Mouse (Mus musculus): ENCODE results near the gene Gsk3a. TPM values are rescaled to one million over a fixed set of nuclear protein-coding genes. Genes with fewer than 3 reads are reported as not detected.

Gsk3a gene
- polyA plus RNA-seq, 1 experiment from 2014 or later = 16.9 TPM

DNA sequence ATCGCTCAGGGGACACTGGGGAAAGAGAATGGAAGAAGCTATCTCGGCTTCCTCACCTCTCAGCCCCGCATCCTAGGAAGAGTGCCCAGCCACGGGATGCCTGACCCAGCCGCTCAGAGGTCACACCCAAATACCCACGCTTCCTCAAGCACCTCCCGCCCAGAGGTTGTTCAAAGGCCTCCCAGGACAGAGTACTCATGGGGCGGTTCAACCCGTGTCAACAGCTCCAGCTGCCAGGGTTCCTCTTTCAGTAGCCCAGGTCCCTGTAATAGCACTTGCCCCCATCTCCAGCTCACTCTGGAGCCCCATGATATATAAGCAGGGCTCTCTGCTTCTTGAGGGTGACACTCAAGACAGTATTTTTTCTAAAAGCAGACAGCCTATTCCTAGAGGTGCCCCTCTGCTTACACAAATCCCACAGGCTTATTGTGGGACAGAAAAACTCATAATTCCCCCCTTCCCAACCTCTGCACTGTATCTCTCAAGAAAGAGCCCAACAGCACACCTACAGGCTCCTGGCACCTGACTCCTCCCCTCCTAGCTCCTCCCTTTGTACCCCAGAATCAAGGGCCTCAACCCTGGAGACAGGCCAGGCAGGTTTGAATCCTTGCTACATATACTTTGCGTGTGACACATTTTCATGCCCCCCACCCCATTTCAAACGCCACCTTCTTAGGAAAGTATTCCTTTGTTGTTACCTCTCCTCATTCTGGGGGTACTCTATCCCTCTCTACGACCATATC, 19.8 kb downstream of the Gsk3a start:
- no peaks in the 10 kb centered on the region for H3K27me3 ChIP-seq
- no peak for ATAC-seq (ENCODE audit: insufficient number of reproducible peaks, insufficient read depth, low FRiP score, low TSS enrichment, low read depth)
- peaks cover 27% of the 10 kb centered on the region for H3K4me1 ChIP-seq (replicated peaks)
- no peaks in the 10 kb centered on the region for H3K9me3 ChIP-seq
- peak overlapping the region; percentile 71 for H3K4me3 ChIP-seq (replicated peaks)
- H3K4me2 ChIP-seq = peak overlapping the region; percentile 92
- no peak overlapping the region for H3K27ac ChIP-seq
- peaks cover 22% of the 10 kb centered on the region for H3K36me3 ChIP-seq
- H3K9ac ChIP-seq (replicated peaks) = no peak overlapping the region
- 63% methylated on average over 12 of the region's 12 CpGs for whole genome bisulfite sequencing

GRCm38 (mm10) chr7:25214172-25214571, 23.5 kb downstream of the Gsk3a start:
- Histone ChIP-seq H3K36me3 (peaks cover 53% of the 10 kb centered on the region), H3K27ac (no peak overlapping the region), H3K9me3 (no peaks in the 10 kb centered on the region), H3K4me2 (no peak overlapping the region), H3K9ac (replicated peaks) (no peak overlapping the region), H3K4me1 (replicated peaks) (peaks cover 10% of the 10 kb centered on the region), H3K4me3 (replicated peaks) (no peak overlapping the region), H3K27me3 (no peaks in the 10 kb centered on the region)
- ATAC-seq (ENCODE audit: insufficient number of reproducible peaks, insufficient read depth, low FRiP score, low TSS enrichment, low read depth) = no peak
- 78% methylated on average over 2 of the region's 2 CpGs for WGBS

DNA sequence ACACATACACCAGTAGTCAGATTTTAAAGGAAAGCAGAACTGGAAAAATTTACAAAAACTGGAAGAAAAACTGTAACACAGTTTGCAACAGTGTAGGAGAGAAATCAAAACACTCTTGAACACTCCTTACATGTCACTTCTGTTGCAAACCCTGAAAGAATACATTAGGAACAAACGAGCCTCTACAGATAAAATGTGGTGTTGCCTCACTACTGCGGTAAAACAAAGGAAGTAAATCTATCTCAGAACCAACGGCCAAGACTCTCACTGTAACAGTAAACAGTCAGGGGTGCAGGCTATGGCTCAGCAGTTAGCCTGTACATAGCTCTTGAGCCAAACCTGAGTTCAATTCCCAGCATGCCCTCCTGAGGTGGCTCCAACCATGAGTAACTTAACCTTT, 24.6 kb downstream of the Gsk3a start:
- no peak overlapping the region for H3K27ac ChIP-seq
- no peak overlapping the region for H3K4me2 ChIP-seq
- 78% methylated on average over 3 of the region's 3 CpGs for whole genome bisulfite sequencing
- H3K4me3 ChIP-seq (replicated peaks) = no peak overlapping the region
- no peaks in the 10 kb centered on the region for H3K9me3 ChIP-seq
- H3K4me1 ChIP-seq (replicated peaks) = peaks cover 3% of the 10 kb centered on the region
- no peaks in the 10 kb centered on the region for H3K27me3 ChIP-seq
- H3K36me3 ChIP-seq = peaks cover 64% of the 10 kb centered on the region
- no peak for ATAC-seq (ENCODE audit: insufficient number of reproducible peaks, insufficient read depth, low FRiP score, low TSS enrichment, low read depth)
- H3K9ac ChIP-seq (replicated peaks) = no peak overlapping the region

DNA sequence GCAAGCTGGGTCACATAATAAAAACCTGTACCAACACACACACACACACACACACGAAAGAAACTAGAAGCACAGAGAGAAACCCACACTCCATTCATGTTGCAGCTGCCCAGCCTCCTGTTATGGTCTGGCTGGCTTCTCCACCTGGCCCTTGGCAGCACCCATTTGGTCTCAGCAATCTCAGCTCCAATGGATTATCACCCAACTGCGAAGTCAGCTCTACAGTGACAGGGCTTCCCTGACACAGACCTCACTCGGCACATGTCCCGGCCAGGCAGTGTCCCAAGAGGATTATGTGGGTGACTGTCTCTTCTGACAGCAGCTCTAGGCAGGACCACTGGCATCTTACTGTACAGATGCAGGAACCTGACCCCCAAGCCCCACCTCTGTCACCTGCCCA, 27.2 kb downstream of the Gsk3a start:
- Histone ChIP-seq H3K9ac (replicated peaks) (no peak overlapping the region), H3K27ac (no peak overlapping the region), H3K9me3 (no peaks in the 10 kb centered on the region), H3K27me3 (no peaks in the 10 kb centered on the region), H3K36me3 (peaks cover 72% of the 10 kb centered on the region), H3K4me1 (replicated peaks) (no peaks in the 10 kb centered on the region), H3K4me2 (no peak overlapping the region), H3K4me3 (replicated peaks) (no peak overlapping the region)
- WGBS = 81% methylated on average over 4 of the region's 4 CpGs
- no peak for ATAC-seq (ENCODE audit: insufficient number of reproducible peaks, insufficient read depth, low FRiP score, low TSS enrichment, low read depth)

GRCm38 (mm10) chr7:25209161-25209622, 28.5 kb downstream of the Gsk3a start:
- Histone ChIP-seq H3K27me3 (no peaks in the 10 kb centered on the region), H3K4me3 (replicated peaks) (no peak overlapping the region), H3K27ac (no peak overlapping the region), H3K4me2 (no peak overlapping the region), H3K36me3 (peaks cover 71% of the 10 kb centered on the region), H3K9ac (replicated peaks) (0 out of 2 replicates have a peak overlapping the region, but pooled peaks have one; percentile 18), H3K4me1 (replicated peaks) (no peaks in the 10 kb centered on the region), H3K9me3 (no peaks in the 10 kb centered on the region)
- 72% methylated on average over 3 of the region's 3 CpGs for WGBS
- ATAC-seq (ENCODE audit: insufficient number of reproducible peaks, insufficient read depth, low FRiP score, low TSS enrichment, low read depth) = no peak

- no peak for ATAC-seq (ENCODE audit: insufficient number of reproducible peaks, insufficient read depth, low FRiP score, low TSS enrichment, low read depth)
- WGBS = 81% methylated on average over 16 of the region's 16 CpGs
- Histone ChIP-seq H3K27ac (no peak overlapping the region), H3K4me1 (replicated peaks) (no peaks in the 10 kb centered on the region), H3K4me2 (no peak overlapping the region), H3K9me3 (no peaks in the 10 kb centered on the region), H3K4me3 (replicated peaks) (no peak overlapping the region), H3K27me3 (no peaks in the 10 kb centered on the region), H3K36me3 (peaks cover 82% of the 10 kb centered on the region), H3K9ac (replicated peaks) (no peak overlapping the region)
Observed at GRCm38 (mm10) chr7:25206094-25206830, 31.4 kb downstream of the Gsk3a start.

- Histone ChIP-seq H3K9ac (replicated peaks) (0 out of 2 replicates have a peak overlapping the region, but pooled peaks have one; percentile 32), H3K27me3 (no peaks in the 10 kb centered on the region), H3K27ac (no peak overlapping the region), H3K4me2 (no peak overlapping the region), H3K4me3 (replicated peaks) (no peak overlapping the region), H3K36me3 (peaks cover 79% of the 10 kb centered on the region), H3K4me1 (replicated peaks) (no peaks in the 10 kb centered on the region), H3K9me3 (no peaks in the 10 kb centered on the region)
- ATAC-seq (ENCODE audit: insufficient number of reproducible peaks, insufficient read depth, low FRiP score, low TSS enrichment, low read depth) = no peak
- WGBS = 85% methylated on average over 16 of the region's 16 CpGs
Observed at GRCm38 (mm10) chr7:25205355-25206093, 32.1 kb downstream of the Gsk3a start.

- no peak overlapping the region for H3K9ac ChIP-seq (replicated peaks)
- no peak for ATAC-seq (ENCODE audit: insufficient number of reproducible peaks, insufficient read depth, low FRiP score, low TSS enrichment, low read depth)
- H3K36me3 ChIP-seq = peaks cover 60% of the 10 kb centered on the region
- WGBS = 84% methylated on average over 20 of the region's 20 CpGs
- H3K27ac ChIP-seq = no peak overlapping the region
- no peaks in the 10 kb centered on the region for H3K9me3 ChIP-seq
- no peaks in the 10 kb centered on the region for H3K4me1 ChIP-seq (replicated peaks)
- no peaks in the 10 kb centered on the region for H3K27me3 ChIP-seq
- H3K4me2 ChIP-seq = no peak overlapping the region
- no peak overlapping the region for H3K4me3 ChIP-seq (replicated peaks)
Observed at GRCm38 (mm10) chr7:25203624-25204023, 34.0 kb downstream of the Gsk3a start.

DNA sequence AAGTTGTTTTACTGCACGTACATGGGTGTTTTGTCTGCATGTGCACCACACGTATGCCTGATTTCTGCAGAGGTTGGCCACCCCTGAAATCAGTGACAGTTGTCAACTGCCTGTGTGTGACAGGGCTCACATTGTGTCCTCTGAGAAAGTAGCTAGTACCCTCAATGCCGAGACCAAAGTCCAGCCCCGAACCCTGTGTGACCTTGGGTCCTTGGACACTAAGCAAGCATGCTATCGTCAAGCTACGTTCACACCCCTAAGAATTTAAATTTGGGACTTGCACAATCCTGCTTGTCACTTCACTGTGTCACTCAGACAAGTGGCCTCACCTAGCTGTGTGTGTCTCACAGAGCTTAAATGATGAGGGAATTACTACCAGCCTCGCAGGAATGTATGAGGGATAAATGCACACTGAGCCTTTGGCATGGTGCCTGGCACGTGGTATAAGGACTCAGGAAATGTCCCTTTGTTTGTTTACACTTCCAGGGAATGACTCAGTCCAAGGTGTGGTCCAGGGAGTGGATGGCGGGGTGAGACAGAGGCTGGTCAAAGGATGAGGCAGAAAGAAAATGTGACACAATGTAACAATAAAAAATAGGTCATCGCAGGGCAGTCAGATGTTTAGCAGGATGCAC, 40.1 kb downstream of the Gsk3a start:
- no peak overlapping the region for H3K4me2 ChIP-seq
- H3K27me3 ChIP-seq = no peaks in the 10 kb centered on the region
- H3K9ac ChIP-seq (replicated peaks) = no peak overlapping the region
- no peak overlapping the region for H3K27ac ChIP-seq
- H3K4me1 ChIP-seq (replicated peaks) = no peaks in the 10 kb centered on the region
- H3K36me3 ChIP-seq = peaks cover 12% of the 10 kb centered on the region; the same call in 1 of the 2 replicates
- 76% methylated on average over 10 of the region's 10 CpGs for WGBS
- no peak overlapping the region for H3K4me3 ChIP-seq (replicated peaks)
- H3K9me3 ChIP-seq = no peaks in the 10 kb centered on the region
- no peak for ATAC-seq (ENCODE audit: insufficient number of reproducible peaks, insufficient read depth, low FRiP score, low TSS enrichment, low read depth)

DNA sequence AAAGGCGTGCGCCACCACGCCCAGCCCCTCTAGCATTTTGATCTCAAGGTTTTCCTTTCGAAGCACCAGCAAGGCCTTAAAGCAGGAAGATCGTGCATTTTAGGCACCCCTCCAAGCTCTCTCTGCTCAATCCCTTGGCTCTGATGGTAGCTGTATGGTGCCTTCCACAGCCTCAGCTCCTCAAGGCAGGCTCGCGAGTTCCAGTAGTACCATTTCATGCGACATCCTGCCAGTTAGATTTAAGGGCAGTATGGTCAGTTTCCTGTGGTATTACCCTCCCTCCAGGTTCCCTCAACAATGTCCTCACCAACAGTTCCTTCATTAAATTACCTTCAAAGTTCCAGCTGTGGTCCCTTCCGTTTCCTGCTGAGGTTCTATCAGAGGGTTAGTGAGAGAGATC, 41.5 kb downstream of the Gsk3a start:
- Histone ChIP-seq H3K4me3 (replicated peaks) (no peak overlapping the region), H3K4me2 (no peak overlapping the region), H3K36me3 (peaks cover 2% of the 10 kb centered on the region; the same call in 1 of the 2 replicates), H3K4me1 (replicated peaks) (no peaks in the 10 kb centered on the region), H3K9ac (replicated peaks) (no peak overlapping the region), H3K27me3 (no peaks in the 10 kb centered on the region), H3K9me3 (no peaks in the 10 kb centered on the region), H3K27ac (no peak overlapping the region)
- no peak for ATAC-seq (ENCODE audit: insufficient number of reproducible peaks, insufficient read depth, low FRiP score, low TSS enrichment, low read depth)
- WGBS = 81% methylated on average over 9 of the region's 9 CpGs

GRCm38 (mm10) chr7:25195148-25195547, 42.5 kb downstream of the Gsk3a start:
- WGBS = 73% methylated on average over 3 of the region's 3 CpGs
- Histone ChIP-seq H3K27ac (no peak overlapping the region), H3K4me2 (no peak overlapping the region), H3K4me1 (replicated peaks) (no peaks in the 10 kb centered on the region), H3K27me3 (no peaks in the 10 kb centered on the region), H3K9me3 (no peaks in the 10 kb centered on the region), H3K9ac (replicated peaks) (no peak overlapping the region), H3K4me3 (replicated peaks) (no peak overlapping the region), H3K36me3 (no peaks in the 10 kb centered on the region)
- no peak for ATAC-seq (ENCODE audit: insufficient number of reproducible peaks, insufficient read depth, low FRiP score, low TSS enrichment, low read depth)

Measured in limb, embryonic 12.5 days (tissue).